Mouse (Mus musculus) kidney, adult 8-10 months (tissue): ENCODE results near the gene Eif4g2.

Source experiments
- DNase-seq, 2 experiments: peaks; one replicate each; pipeline ENCODE4 v3.0.0; 2022

Eif4g2 gene

DNA sequence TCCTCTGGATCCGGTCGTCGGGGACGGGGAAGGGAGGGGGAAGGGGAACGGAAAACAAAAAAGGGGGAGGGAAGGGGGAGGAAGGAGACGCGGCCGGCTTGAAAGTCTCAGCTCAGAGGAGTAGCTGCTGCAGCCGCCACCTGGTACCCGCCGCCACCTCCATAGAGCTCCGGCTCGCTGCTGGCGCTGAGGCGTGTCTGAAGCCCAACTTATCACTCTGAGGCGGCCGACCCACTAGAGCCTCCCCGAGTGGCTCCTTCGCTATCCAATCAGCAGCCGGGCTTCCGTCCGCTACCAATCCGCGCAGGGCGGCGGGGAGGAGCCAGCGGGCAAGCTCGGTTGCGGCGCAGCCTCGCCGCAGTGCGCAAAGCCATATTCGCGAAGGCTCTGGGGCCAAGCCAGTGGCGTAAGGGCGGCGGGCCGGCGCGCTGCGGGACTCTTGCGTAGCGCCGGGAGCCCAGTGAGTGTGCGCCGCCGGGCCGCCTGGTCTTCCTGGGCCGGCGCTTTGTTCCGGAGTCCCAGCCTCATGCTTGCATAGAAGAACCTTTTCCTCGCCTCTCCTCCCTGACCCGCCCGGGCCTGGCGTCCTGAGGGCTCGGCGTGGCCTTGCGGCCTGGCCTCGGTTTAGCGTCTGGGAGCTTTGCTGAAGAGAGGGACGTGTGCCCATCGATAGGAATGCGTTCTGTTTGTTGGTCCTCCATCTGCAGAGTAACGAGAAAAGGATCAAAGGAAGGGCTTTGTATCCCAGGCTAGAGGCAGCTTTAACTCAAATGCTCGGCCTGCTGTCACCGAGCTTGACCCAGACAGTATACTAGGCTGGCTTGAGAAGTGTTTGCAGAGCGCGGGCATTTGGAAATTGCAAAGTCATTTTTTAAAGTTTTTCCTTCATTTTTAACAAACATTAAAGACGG is at the start of gene Eif4g2:
Eif4g2 (minus strand) TSS at position 209 of the 911 bp plus-strand sequence.
- DNase-seq, result peak; percentile 99

DNA sequence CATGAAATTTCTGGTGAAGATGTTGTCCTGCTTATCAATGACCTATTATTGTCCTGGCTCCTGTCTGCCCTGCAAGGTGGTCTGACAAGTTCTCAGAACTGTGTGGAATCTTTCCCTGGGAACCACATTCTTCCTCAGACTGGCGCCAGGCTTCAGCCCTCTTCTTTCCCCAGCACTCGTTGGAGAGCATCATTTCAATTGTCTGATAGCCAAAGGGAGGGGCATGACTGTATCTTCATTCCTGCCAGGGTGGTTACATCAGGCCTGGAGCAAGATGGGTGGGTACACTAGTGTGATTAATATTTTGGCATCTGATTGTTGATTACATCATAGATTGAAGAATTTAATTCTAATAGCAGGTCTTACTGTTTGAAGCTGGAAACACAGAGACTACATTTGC is 49.8 kb upstream of the Eif4g2 start:
- no peak for DNase-seq

DNA sequence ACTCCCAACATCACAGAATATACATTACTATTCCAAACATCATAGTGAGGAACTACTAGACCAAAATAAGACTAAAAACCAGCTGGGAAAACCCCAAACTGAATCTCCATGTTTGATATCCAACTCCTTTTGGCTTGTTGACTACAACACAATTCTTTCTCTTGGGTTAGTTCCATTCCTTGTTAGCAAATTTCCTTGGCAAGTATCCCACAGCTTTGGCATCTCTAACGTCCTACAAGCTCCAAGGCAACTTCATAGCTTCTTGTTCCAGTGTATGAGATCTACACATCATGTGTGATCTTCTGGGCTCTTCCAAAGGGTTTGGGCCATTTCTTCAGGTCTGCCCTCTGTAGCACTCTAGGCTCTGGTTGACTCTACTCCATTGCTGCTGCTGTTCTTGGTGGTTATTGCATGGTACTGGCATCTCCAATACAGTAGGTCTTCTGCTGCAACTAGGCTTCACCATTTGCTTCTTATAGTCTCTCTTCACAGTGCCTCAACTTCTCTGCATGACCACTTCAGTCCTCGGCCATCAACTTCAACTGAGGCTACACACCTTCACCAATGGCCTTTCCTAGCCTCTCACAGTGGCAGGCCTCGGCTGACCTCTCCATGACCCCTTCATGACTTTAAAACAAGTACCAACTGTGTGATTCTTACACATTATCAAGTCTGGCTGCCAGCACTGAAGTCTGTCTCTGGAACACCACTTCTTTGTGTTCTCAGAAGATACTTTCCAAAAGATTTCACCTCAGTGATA is 44.0 kb upstream of the Eif4g2 start:
- DNase-seq, result no peak

DNA sequence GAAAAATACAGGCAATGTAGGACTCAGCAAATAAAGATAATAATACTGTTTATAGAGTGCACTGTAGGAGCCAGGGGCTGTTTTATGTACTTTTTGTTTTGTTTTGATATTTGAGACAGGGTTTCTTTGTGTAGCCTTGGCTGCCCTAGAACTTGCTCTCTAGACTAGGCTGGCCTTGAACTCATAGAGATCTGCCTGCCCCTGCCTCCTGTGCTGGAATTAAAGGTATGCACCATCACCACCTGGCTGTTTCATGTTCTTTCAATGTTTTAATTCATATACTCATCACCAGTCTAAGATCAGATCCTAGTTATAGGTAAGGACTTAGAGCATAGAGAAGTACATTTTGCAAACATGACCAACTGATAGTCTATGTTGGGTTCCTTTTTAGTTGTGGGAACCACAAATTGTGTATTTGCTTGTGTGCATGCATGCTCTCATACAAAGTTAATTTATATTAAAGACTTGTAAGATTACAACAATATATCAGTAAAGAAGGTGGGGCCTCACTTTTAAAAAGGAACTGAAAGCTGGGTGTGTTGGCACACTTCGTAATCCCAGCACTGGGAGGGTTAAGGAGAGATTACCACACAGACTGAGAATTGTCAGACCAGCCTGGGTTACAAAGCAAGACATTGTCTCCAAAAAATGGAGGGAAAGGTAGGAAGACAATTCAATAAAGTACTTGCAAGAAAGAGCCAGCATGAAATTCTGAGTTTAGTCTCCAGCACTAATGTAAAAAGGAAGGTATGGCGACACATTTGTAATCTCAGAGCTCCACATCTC is 41.1 kb upstream of the Eif4g2 start:
- DNase-seq, result no peak

DNA sequence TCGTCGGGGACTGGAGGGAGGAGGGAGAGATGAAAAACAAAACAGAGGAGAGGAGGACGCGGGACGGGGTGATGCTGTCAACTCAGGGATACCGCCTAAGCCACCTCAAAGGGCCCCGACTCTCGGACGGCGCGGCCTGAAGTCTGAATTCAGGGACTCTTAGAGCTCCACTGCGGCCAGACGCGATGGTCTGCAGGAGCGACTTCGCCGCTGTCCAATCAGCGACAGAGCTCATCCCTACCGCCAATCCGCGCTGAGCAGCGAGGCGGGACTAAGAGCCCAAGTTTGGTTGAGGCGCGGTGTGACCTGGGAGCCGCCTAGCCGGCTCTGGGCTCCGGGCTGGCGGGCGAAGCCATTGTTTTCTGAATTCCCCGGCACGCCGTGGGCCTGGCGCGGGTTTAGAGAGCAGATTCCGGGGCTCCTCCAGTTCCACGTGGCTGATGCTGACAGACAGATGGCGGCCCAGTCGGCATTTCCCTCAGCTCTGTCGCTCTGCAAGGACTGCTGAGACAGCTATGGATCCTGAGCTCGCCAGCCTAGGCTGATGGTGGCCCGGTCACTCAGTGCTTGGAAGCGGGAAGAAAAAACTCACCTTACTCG is 39.8 kb upstream of the Eif4g2 start:
- peak; percentile 97 for DNase-seq

- DNase-seq, result peak; percentile 64 to 78
Measured at GRCm38 (mm10) chr7:111122084-111122530, 39.3 kb upstream of the Eif4g2 start.

DNA sequence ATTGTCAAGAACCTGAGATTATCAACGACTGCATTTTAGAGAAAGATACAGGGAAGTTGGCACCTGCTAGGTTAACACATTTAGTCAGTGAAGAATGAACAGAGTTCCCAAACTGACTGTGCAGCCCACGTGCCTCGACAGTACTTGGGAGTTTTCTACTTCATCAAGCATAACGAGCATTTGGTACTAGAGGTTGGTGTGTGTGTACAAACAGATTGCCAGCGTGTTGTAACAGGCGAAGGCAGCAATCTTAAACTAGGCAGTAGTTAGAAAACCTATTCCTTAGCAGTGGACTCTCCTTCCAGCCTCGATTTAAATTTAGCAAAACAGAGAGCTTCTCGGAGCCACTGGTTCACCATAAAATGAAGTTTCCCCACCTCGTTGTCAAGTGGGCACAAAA is 38.7 kb upstream of the Eif4g2 start:
- DNase-seq, result peak; percentile 69 to 73

- DNase-seq, result no peak
Measured at GRCm38 (mm10) chr7:111109561-111109960, 26.7 kb upstream of the Eif4g2 start.

- no peak for DNase-seq
Measured at GRCm38 (mm10) chr7:111109161-111109560, 26.3 kb upstream of the Eif4g2 start.

GRCm38 (mm10) chr7:111098196-111098595 is 15.4 kb upstream of the Eif4g2 start:
- DNase-seq, result peak; percentile 77 to 79

DNA sequence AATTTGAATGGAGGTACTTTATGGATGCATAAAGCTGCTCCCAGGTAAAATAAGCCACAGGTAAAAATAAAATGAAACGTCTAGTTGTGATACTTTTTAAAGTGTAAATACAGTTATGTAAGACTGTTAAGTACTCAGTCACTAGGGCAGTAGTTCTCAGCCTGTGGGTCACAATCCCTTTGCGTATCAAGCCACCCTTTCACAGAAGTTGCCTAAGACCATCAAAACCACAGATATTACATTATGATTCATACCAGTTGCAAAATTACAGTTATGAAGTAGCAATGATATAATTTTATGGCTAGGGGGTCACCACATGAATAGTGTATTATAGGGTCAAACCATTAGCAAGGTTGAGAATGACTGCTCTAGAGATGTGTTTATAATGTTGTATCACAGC is 12.3 kb upstream of the Eif4g2 start:
- DNase-seq, result no peak

GRCm38 (mm10) chr7:111085153-111085552 is 2.3 kb upstream of the Eif4g2 start:
- DNase-seq, result no peak

- no peak for DNase-seq
Measured at GRCm38 (mm10) chr7:111084443-111084842, 1.6 kb upstream of the Eif4g2 start.

DNA sequence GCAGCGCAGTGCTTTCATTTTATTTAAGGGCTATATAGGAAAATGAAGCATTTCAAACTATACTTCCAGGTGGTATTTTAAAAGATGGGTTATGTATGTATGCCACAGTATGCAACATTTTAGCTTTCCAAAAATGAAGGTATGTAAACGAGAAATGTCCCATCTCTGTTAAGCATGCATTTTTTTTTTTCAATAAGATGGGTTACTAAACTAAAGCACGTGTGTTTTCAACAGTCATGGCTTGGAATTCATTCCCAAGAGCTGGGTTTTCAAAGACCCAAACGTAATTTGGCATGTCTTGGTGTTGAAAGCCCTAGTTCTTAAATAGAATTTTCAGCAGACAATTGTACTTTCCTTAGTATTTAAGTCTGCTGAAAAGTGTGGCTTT is 897 bp upstream of the Eif4g2 start:
- no peak for DNase-seq

- DNase-seq, result peak; percentile 80 to 86
Measured at GRCm38 (mm10) chr7:111082043-111082821, 598 bp downstream of the Eif4g2 start.

- peak in 1 of 2 experiments; percentile 9 for DNase-seq
Measured at GRCm38 (mm10) chr7:111080876-111081275, 2.0 kb downstream of the Eif4g2 start.

- no peak for DNase-seq
Measured at GRCm38 (mm10) chr7:111080026-111080425, 2.8 kb downstream of the Eif4g2 start.

- no peak for DNase-seq
Measured at GRCm38 (mm10) chr7:111078271-111078670, 4.6 kb downstream of the Eif4g2 start.

DNA sequence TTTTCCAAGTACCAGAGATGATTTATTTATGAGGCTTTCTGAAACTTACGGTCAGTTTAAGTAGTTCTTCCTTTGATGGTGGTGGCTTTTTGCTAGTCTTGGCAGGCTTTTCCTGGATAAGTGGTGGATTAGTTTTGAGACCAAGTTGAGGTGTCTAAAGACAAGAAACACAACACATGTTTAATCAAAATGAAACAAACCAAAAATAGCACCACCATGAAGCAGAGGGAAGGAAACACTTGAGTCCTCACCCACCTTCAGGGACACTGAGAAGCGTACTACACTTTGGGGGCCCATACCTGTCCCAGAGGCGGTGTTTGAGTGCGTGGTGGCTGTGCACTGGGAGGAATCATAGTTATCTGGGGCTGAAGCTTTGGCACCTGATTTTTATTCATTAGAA is 7.5 kb downstream of the Eif4g2 start:
- DNase-seq, result no peak

DNA sequence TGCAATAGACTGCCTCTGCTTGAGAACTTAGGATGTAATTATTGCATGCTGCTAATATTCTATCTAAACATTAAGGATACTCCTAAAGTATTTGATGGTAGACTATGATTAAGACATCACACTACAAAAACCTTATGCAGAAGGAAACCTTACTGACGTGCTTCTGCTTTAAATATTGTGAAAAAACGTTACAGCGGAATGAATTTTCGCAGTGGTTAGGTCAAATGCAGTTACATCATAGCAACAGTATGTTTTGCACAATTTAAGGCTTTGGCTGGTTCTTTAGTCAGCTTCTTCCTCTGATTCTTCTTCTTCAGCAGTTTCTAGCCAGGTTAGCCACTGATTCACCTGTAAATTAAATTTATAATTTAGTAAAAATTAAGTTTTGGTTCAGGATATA is 10.4 kb downstream of the Eif4g2 start:
- no peak for DNase-seq

GRCm38 (mm10) chr7:111070167-111070496 is 12.7 kb downstream of the Eif4g2 start:
- no peak for DNase-seq
